Mouse (Mus musculus): Measurements from ENCODE around the gene Ncoa7.

- TF ChIP-seq CTCF (IDR thresholded peaks at IDR 0.05; ENCODE audit: low read depth, low read length): no peak
- TF ChIP-seq GATA2 (IDR thresholded peaks at IDR 0.05; ENCODE audit: borderline replicate concordance, low read depth, low read length): no peak
- TF ChIP-seq GATA1 (IDR thresholded peaks at IDR 0.05; ENCODE audit: borderline replicate concordance, low read length): no peak
- no peak for TF ChIP-seq TAL1 (conservative IDR thresholded peaks at IDR 0.05; ENCODE audit: low read depth, low read length)
These were observed 173.1 kb downstream of the Ncoa7 start for GRCm38 (mm10) chr10:30629977-30630376.

Data from G1E (cell line).